Mouse (Mus musculus) forelimb bud, embryonic 11.5 days (tissue): ENCODE measurements around the gene Ccdc125.
"Not testable (repeated sequence)": the region's sequence is repeated elsewhere in the genome, so short reads cannot be mapped to it uniquely, and the experiment has no call there.

Experiments used
- DNase-seq: peaks from one replicate; pipeline ENCODE4 v3.0.0-alpha.2; 2012; ENCODE audit warnings: low read depth, low spot score

Gene Ccdc125

GRCm38 (mm10) chr13:100721656-100722055 is 52.1 kb downstream of the Ccdc125 start:
- DNase-seq, result no peak

- DNase-seq, result no peak
Measured at GRCm38 (mm10) chr13:100724051-100724754, 54.7 kb downstream of the Ccdc125 start.

GRCm38 (mm10) chr13:100725194-100725593 is 55.7 kb downstream of the Ccdc125 start:
- no peak for DNase-seq

- no peak for DNase-seq
Measured at GRCm38 (mm10) chr13:100728086-100728485, 58.6 kb downstream of the Ccdc125 start.

- DNase-seq, result not testable (repeated sequence)
Measured at GRCm38 (mm10) chr13:100728530-100728929, 59.0 kb downstream of the Ccdc125 start.

- DNase-seq, result no peak
Measured at GRCm38 (mm10) chr13:100730153-100730860, 60.8 kb downstream of the Ccdc125 start.

- DNase-seq, result peak; percentile 97
Measured at GRCm38 (mm10) chr13:100730861-100731176, 61.3 kb downstream of the Ccdc125 start, which contains the start of gene Cdk7. TSS of gene Cdk7 (minus strand) at chr13:100730939.

GRCm38 (mm10) chr13:100731462-100732046 is 62.0 kb downstream of the Ccdc125 start:
- DNase-seq, result not testable (repeated sequence)

GRCm38 (mm10) chr13:100732756-100733155 is 63.2 kb downstream of the Ccdc125 start:
- DNase-seq, result no peak

- no peak for DNase-seq
Measured at GRCm38 (mm10) chr13:100742831-100743230, 73.3 kb downstream of the Ccdc125 start.

- DNase-seq, result no peak
Measured at GRCm38 (mm10) chr13:100743346-100744035, 74.0 kb downstream of the Ccdc125 start.

- DNase-seq, result peak; percentile 88
Measured at GRCm38 (mm10) chr13:100744036-100744744, 74.7 kb downstream of the Ccdc125 start, which contains the start of gene Mrps36. TSS of gene Mrps36 (minus strand) at chr13:100744659.

GRCm38 (mm10) chr13:100746090-100746489 is 76.6 kb downstream of the Ccdc125 start:
- DNase-seq, result no peak
